In genomic region chr5:105252491-105252890, GRCm38 (mm10) we compare ENCODE assay signal across 31 mouse cellular contexts. TPM values are rescaled to one million over a fixed set of nuclear protein-coding genes. Genes with fewer than 3 reads are reported as not detected.
A peak's percentile ranks its signal among the peaks of the same experiment; 100 is the strongest.
DNase-seq lines count a peak whose midpoint lies in the region; ATAC-seq and TF ChIP-seq lines count a peak whose summit lies in the region.
"Had no signal": no experiment of that assay in that cellular context is flagged by ENCODE, and none has a peak within 500 bp of the region (broad histone marks: within the 10 kb centered on the region; RNA-seq: fewer than 3 reads in every experiment).

No protein-coding gene starts in this region.

- no peaks in the 10 kb centered on the region for H3K4me1 ChIP-seq in intestine, postnatal 0 days (replicated peaks; ENCODE audit: control insufficient read depth, insufficient read depth, low read length)
- H3K4me1 ChIP-seq in intestine, embryonic 16.5 days (ENCODE audit: control insufficient read depth, insufficient read depth, low read length), result no peaks in the 10 kb centered on the region
- H3K4me1 ChIP-seq: embryonic facial prominence, embryonic 12.5 days; heart, embryonic 12.5 days; hindbrain, embryonic 13.5 days; limb, embryonic 15.5 days; liver, embryonic 15.5 days had no signal

- no peaks in the 10 kb centered on the region for H3K36me3 ChIP-seq in intestine, postnatal 0 days (ENCODE audit: control insufficient read depth, insufficient read depth)
- H3K36me3 ChIP-seq in intestine, embryonic 16.5 days (ENCODE audit: control insufficient read depth, insufficient read depth, low read length), result no peaks in the 10 kb centered on the region
- H3K36me3 ChIP-seq: embryonic facial prominence, embryonic 12.5 days; G1E; heart, embryonic 12.5 days; hindbrain, embryonic 13.5 days; limb, embryonic 15.5 days; liver, embryonic 15.5 days had no signal

- no peak overlapping the region for H3K9ac ChIP-seq in intestine, postnatal 0 days (ENCODE audit: low read depth, low read length)
- H3K9ac ChIP-seq in intestine, embryonic 16.5 days (ENCODE audit: low read depth, low read length), result no peak overlapping the region
- H3K9ac ChIP-seq: embryonic facial prominence, embryonic 12.5 days; heart, embryonic 12.5 days; hindbrain, embryonic 13.5 days; limb, embryonic 15.5 days; liver, embryonic 15.5 days had no signal

- no peak overlapping the region for H3K4me2 ChIP-seq in intestine, postnatal 0 days (replicated peaks; ENCODE audit: low read depth)
- no peak overlapping the region for H3K4me2 ChIP-seq in intestine, embryonic 16.5 days (ENCODE audit: low read depth, low read length)
- H3K4me2 ChIP-seq: embryonic facial prominence, embryonic 12.5 days; heart, embryonic 12.5 days; hindbrain, embryonic 13.5 days; limb, embryonic 15.5 days; liver, embryonic 15.5 days; midbrain, embryonic 11.5 days had no signal

- TF ChIP-seq CTCF in intestine, postnatal 0 days (IDR thresholded peaks at IDR 0.05; ENCODE audit: low read depth), result 0 out of 2 replicates have a peak, but pooled peaks have one; percentile 21

- peak; percentile 18 for DNase-seq in thymus, postnatal 25 days
- no peak for DNase-seq in thymus, postnatal 10 days (ENCODE audit: low spot score in 2 of 2)
- DNase-seq in thymus, postnatal 4 days, result peak; percentile 33
- DNase-seq in right cerebral cortex, adult 2 months (ENCODE audit: low spot score in 2 of 2), result no peak
- DNase-seq: adrenal gland, adult 2 months; cerebellum, adult 11 months; cerebellum, adult 9-11 months; gastrocnemius, adult 2 months; heart, postnatal 14 days; kidney, adult 11 months; kidney, postnatal 10 days; left cerebral cortex, postnatal 4 days had no signal

- no peaks in the 10 kb centered on the region for H3K27me3 ChIP-seq in intestine, postnatal 0 days (replicated peaks; ENCODE audit: control insufficient read depth, insufficient read depth, low read length)
- H3K27me3 ChIP-seq in intestine, embryonic 16.5 days (replicated peaks; ENCODE audit: control insufficient read depth, insufficient read depth, low read length), result no peaks in the 10 kb centered on the region
- H3K27me3 ChIP-seq: embryonic facial prominence, embryonic 12.5 days; heart, embryonic 12.5 days; hindbrain, embryonic 13.5 days; limb, embryonic 15.5 days; liver, embryonic 15.5 days; Patski had no signal

- no peak overlapping the region for H3K27ac ChIP-seq in intestine, postnatal 0 days (ENCODE audit: low read depth, low read length)
- no peak overlapping the region for H3K27ac ChIP-seq in intestine, embryonic 16.5 days (ENCODE audit: low read length)
- H3K27ac ChIP-seq: embryonic facial prominence, embryonic 12.5 days; gastrocnemius, adult 2 months; hindbrain, embryonic 13.5 days; limb, embryonic 15.5 days; liver, embryonic 15.5 days; macrophage had no signal

- ATAC-seq in intestine, postnatal 0 days, result no peak
- no peak for ATAC-seq in intestine, embryonic 16.5 days
- 0 out of 2 replicates have a peak, but pooled peaks have one; percentile 47 for ATAC-seq in common myeloid progenitor, adult 5-6 weeks (replicated peaks; ENCODE audit: low read depth, poor library complexity, severe bottlenecking)
- ATAC-seq in frontal cortex, adult (ENCODE audit: low TSS enrichment), result no peak
- ATAC-seq: Patski had no signal

- no peak overlapping the region for H3K4me3 ChIP-seq in intestine, postnatal 0 days (ENCODE audit: low read depth, low read length)
- no peak overlapping the region for H3K4me3 ChIP-seq in intestine, embryonic 16.5 days (ENCODE audit: low read length)
- H3K4me3 ChIP-seq: embryonic facial prominence, embryonic 12.5 days; gastrocnemius, adult 2 months; heart, embryonic 12.5 days; hindbrain, embryonic 13.5 days; limb, embryonic 15.5 days; liver, embryonic 15.5 days had no signal

- H3K9me3 ChIP-seq in intestine, postnatal 0 days (ENCODE audit: control insufficient read depth), result no peaks in the 10 kb centered on the region
- H3K9me3 ChIP-seq in intestine, embryonic 16.5 days (ENCODE audit: control insufficient read depth, low read length), result no peaks in the 10 kb centered on the region
- H3K9me3 ChIP-seq: embryonic facial prominence, embryonic 12.5 days; G1E; heart, embryonic 12.5 days; hindbrain, embryonic 13.5 days; limb, embryonic 15.5 days; liver, embryonic 15.5 days had no signal

RNA-seq across cellular contexts. Expression of gene Gbp10, which starts 13.2 kb away (rescaled TPM):
- polyA plus RNA-seq in intestine, postnatal 0 days (2015; fragmentation: Nextera tagmentation; extraction: Ambion mirVana), result not detected in 2 replicates
- polyA plus RNA-seq in intestine, embryonic 16.5 days (2015; fragmentation: Nextera tagmentation; extraction: Ambion mirVana), result not detected in 2 replicates
- not detected in 2 replicates for total RNA-seq in common myeloid progenitor, adult 5-6 weeks (2017)
- total RNA-seq: layer of hippocampus, adult 18-20 months; layer of hippocampus, postnatal 14 days; left cerebral cortex, postnatal 4 days had no signal
- polyA plus RNA-seq: forebrain, embryonic 11.5 days; G1E; heart, embryonic 12.5 days; limb, embryonic 15.5 days had no signal

RNA-seq across cellular contexts. Expression of gene Gm43302, which starts 41.0 kb away (rescaled TPM):
- not detected in 2 replicates for polyA plus RNA-seq in intestine, postnatal 0 days (2015; fragmentation: Nextera tagmentation; extraction: Ambion mirVana)
- 0.09 TPM in 1 of 2 replicates, not detected in the other for polyA plus RNA-seq in intestine, embryonic 16.5 days (2015; fragmentation: Nextera tagmentation; extraction: Ambion mirVana)
- total RNA-seq in common myeloid progenitor, adult 5-6 weeks (2017), result not detected in 2 replicates
- total RNA-seq: layer of hippocampus, postnatal 14 days; left cerebral cortex, adult 8-10 months; neutrophil, adult 5-6 weeks had no signal
- polyA plus RNA-seq: embryonic facial prominence, embryonic 12.5 days; forebrain, embryonic 11.5 days; G1E; heart, embryonic 12.5 days; limb, embryonic 15.5 days; lung, embryonic 16.5 days; macrophage; midbrain, embryonic 11.5 days had no signal

RNA-seq across cellular contexts. Expression of gene Gbp6, which starts 41.0 kb away (rescaled TPM):
- polyA plus RNA-seq in intestine, postnatal 0 days (2015; fragmentation: Nextera tagmentation; extraction: Ambion mirVana), result 1.8 and 1.9 TPM in 2 replicates
- polyA plus RNA-seq in intestine, embryonic 16.5 days (2015; fragmentation: Nextera tagmentation; extraction: Ambion mirVana), result 1.1 and 1.4 TPM in 2 replicates
- 0.78 and 1.2 TPM in 2 replicates for total RNA-seq in common myeloid progenitor, adult 5-6 weeks (2017)
- polyA plus RNA-seq: G1E had no signal

Comparison
In these comparisons a context has a peak if more than half of its experiments do, and no peak if none do; other contexts are left out.
1. DNase-seq: peak in thymus, postnatal 25 days (single experiment) and thymus, postnatal 4 days (single experiment); none in thymus, postnatal 10 days (0 of 2) and right cerebral cortex, adult 2 months (0 of 2).